Mouse (Mus musculus): ENCODE measurements around the gene Col25a1.

GRCm38 (mm10) chr3:130497036-130497435 is 365.7 kb downstream of the Col25a1 start:
- TF ChIP-seq CTCF (IDR thresholded peaks at IDR 0.05; ENCODE audit: borderline replicate concordance, extremely low read depth, insufficient read depth, insufficient read length) (no peak), POLR2A (IDR thresholded peaks at IDR 0.05; ENCODE audit: borderline replicate concordance, extremely low read depth, insufficient read depth, insufficient read length, poor library complexity, severe bottlenecking) (no peak)
